Mouse (Mus musculus) lung, postnatal 0 days (tissue): ENCODE results near the gene Esyt1.
"Not testable (repeated sequence)": the region's sequence is repeated elsewhere in the genome, so short reads cannot be mapped to it uniquely, and the experiment has no call there.

Source experiments
- CTCF ChIP-seq: IDR thresholded peaks from 2 replicates; pipeline ENCODE4 v1.5.1; 2016; ENCODE audit warnings: antibody characterized with exemption, mild to moderate bottlenecking
- EP300 ChIP-seq: IDR thresholded peaks from 2 replicates; pipeline ENCODE4 v1.6.1; 2016; ENCODE audit warnings: antibody characterized with exemption, mild to moderate bottlenecking, control low read depth

DNA sequence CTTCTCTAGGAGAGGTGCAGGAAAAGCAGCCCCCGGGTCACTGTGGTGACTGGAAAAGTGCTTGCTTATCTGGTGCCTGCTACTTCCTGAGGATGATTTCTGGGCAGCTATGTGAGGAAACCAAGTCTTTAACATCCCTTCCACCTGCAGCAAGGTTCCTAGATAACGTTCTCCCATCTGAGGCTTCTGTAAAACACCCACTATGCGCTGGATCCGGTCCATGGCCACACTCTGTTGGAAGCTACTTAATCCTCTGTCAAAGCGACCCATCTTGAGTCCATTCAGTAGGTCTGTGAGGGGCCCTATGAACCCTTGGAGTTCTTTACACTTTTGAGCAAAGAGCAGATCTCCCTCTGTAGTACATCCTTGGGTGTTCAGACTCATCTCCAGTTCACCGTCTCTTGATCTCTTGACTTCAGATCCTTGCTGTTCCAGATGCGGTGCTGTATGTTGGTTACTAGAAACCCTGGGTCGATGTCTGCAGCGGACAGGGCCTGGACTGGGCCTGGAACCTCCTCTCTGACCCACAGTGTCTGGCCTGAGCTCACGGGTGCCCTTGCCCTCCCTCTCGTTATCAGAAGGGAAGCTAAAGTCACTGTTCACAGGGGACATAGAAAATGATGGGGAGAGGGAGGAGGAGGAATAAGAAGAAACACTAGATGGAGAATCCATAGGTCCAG, 24.6 kb upstream of the Esyt1 start:
- TF ChIP-seq EP300, CTCF: not testable (repeated sequence)
